Mouse (Mus musculus) neural tube, embryonic 10.5 days (tissue): ENCODE results near the gene Tbc1d14.

Source experiments
- DNase-seq: peaks from one replicate; pipeline ENCODE4 v3.0.0-alpha.2; 2017; ENCODE audit warnings: low spot score; ENCODE audit errors: extremely low spot score

Gene Tbc1d14

GRCm38 (mm10) chr5:36464709-36465661 is 128.1 kb downstream of the Tbc1d14 start, which contains the start of gene Grpel1:
Gene Grpel1 (plus strand): TSS chr5:36464998.
- peak; percentile 94 for DNase-seq

- DNase-seq, result no peak
Measured at GRCm38 (mm10) chr5:36463391-36463790, 129.7 kb downstream of the Tbc1d14 start.

GRCm38 (mm10) chr5:36462810-36463209 is 130.3 kb downstream of the Tbc1d14 start:
- peak; percentile 77 for DNase-seq

- no peak for DNase-seq
Measured at GRCm38 (mm10) chr5:36461231-36461630, 131.8 kb downstream of the Tbc1d14 start.

GRCm38 (mm10) chr5:36460712-36461111 is 132.4 kb downstream of the Tbc1d14 start:
- no peak for DNase-seq

- peak; percentile 33 for DNase-seq
Measured at GRCm38 (mm10) chr5:36458926-36459325, 134.2 kb downstream of the Tbc1d14 start.

- DNase-seq, result no peak
Measured at GRCm38 (mm10) chr5:36457706-36458105, 135.4 kb downstream of the Tbc1d14 start.

- DNase-seq, result no peak
Measured at GRCm38 (mm10) chr5:36452821-36453220, 140.3 kb downstream of the Tbc1d14 start.

- DNase-seq, result no peak
Measured at GRCm38 (mm10) chr5:36451872-36452389, 141.1 kb downstream of the Tbc1d14 start.

GRCm38 (mm10) chr5:36451119-36451518 is 142.0 kb downstream of the Tbc1d14 start:
- DNase-seq, result no peak

- DNase-seq, result no peak
Measured at GRCm38 (mm10) chr5:36449710-36450358, 143.2 kb downstream of the Tbc1d14 start.

- DNase-seq, result no peak
Measured at GRCm38 (mm10) chr5:36447872-36448271, 145.2 kb downstream of the Tbc1d14 start.

GRCm38 (mm10) chr5:36446166-36446890 is 146.7 kb downstream of the Tbc1d14 start:
- DNase-seq, result no peak

- no peak for DNase-seq
Measured at GRCm38 (mm10) chr5:36445028-36445427, 148.0 kb downstream of the Tbc1d14 start.

GRCm38 (mm10) chr5:36444611-36445010 is 148.5 kb downstream of the Tbc1d14 start:
- no peak for DNase-seq

- DNase-seq, result no peak
Measured at GRCm38 (mm10) chr5:36440741-36441140, 152.3 kb downstream of the Tbc1d14 start.
